Mouse (Mus musculus): ENCODE measurements around the gene Rnf182. TPM values are rescaled to one million over a fixed set of nuclear protein-coding genes. Genes with fewer than 3 reads are reported as not detected.

Gene Rnf182
- total RNA-seq, 1 experiment from 2014 or later: not detected

DNA sequence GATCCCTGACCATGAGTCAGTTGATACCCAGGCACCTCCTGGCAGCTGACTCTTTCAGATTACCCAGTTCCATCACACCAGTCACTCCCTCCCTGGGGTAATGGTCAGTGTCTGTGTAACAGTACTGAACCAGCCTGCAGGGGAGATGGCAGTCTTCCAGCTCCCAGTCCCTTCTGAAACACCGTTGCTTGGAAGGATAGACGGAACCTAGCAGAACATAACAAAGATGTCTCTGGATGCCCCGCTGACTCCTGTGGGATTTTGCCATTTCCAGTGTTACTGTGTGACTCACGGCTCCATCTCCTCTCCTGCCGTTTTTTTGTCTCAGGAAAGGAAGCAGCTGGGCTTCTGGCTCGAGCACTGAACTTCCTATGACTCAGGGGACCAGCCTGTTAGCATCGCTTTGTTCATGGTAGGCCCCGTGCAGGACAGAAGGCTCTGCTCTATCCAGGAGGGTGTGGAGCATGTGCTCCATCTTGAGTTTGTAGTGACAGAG lies 69.0 kb downstream of the Rnf182 start:
- ATAC-seq (ENCODE audit: extremely low read depth, insufficient number of reproducible peaks, low FRiP score, poor library complexity, severe bottlenecking): no peak

DNA sequence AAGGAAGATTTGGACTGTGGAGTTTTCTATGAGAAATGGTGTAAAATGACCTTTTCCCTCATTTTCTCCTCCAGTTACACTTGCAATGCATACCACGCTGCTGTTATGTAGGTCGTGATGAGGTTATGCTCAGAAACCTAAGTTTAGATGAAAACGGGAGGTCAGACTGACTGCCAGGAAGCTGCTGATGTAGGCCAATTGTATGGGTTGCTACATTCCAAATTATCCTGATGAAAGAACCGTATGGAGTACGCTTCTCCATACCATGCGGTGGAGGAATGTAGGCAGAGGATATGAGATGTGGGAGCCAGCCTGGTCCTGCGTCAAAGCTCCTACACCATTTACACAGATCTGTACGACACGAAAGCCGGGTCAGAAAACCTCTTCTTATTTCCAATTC lies 72.6 kb downstream of the Rnf182 start:
- ATAC-seq (ENCODE audit: extremely low read depth, insufficient number of reproducible peaks, low FRiP score, poor library complexity, severe bottlenecking): no peak

DNA sequence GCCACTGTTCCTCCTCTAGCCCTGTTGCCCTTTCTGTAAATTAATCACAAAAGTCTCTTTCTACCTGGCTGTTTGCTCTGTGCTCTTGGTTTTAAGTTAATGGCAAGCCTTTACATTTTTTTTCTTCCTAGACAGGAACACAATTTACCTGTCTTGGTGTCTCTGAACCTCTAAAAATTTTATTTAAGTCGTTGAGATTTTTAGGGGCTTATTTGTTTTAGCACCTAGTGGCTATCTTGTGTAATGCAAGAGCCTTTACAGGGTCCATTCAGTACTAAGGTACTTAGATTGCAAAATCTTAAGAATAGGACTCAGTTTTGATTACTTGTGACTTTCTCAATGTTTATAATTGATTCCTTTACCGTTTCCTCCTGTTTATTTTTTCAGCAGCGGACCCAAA lies 76.2 kb downstream of the Rnf182 start:
- no peak for ATAC-seq (ENCODE audit: extremely low read depth, insufficient number of reproducible peaks, low FRiP score, poor library complexity, severe bottlenecking)

DNA sequence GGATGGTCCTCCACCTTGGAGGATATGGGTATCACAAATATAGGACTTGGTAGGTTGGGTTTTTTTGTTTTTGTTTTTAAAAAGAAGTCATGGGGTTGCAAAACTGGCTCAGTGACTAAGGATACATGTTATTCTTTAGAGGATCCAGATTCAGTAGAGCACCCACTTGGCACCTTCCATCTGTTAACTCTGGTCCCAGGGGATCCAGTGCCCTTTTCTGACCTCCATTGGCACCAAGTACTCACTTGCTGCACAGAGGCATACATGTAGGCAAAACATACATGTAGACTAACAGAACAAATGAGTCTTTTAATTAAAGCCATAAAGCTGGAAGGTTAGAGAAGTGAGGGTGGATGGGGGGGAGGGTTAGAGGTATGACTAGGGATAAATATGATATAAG lies 80.0 kb downstream of the Rnf182 start:
- no peak for ATAC-seq (ENCODE audit: extremely low read depth, insufficient number of reproducible peaks, low FRiP score, poor library complexity, severe bottlenecking)

DNA sequence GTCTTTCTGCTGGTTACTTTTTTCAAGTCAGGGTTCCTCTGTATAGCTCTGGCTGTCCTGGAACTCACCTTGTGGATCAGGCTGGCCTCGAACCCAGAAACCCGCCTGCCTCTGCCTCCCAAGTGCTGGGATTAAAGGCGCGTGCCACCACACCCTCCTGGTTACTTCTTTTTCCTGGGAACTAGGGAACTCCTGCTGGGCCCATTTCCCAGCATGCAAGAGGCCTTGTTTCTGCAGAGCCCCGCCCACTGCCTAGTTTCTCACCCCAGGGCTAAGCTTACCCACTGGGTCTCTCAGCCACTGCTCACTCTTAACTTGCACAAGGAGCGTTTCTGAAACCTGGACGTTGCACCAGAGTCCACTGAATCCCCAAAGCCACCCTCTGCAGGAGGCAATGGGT lies 80.5 kb downstream of the Rnf182 start:
- no peak for ATAC-seq (ENCODE audit: extremely low read depth, insufficient number of reproducible peaks, low FRiP score, poor library complexity, severe bottlenecking)

DNA sequence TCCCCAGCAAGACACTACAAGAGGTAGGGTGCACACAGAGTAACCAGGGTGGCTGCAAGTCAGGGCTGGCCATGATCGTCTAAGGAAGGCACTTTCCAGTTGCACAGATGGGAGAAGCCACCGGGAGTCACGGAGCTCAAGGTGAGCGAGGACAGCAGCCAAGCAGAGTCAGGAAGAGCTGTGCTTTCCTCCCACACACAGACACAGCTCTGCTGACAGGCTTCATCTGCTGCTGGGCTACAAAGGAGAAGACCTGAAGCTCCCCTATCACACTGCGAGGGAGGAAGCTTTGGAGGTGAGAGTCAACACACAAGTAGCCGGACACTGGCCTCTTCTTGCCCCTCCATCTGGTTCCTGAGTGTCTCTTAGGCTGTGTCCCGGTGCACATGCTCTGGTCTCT lies 83.0 kb downstream of the Rnf182 start:
- no peak for ATAC-seq (ENCODE audit: extremely low read depth, insufficient number of reproducible peaks, low FRiP score, poor library complexity, severe bottlenecking)

DNA sequence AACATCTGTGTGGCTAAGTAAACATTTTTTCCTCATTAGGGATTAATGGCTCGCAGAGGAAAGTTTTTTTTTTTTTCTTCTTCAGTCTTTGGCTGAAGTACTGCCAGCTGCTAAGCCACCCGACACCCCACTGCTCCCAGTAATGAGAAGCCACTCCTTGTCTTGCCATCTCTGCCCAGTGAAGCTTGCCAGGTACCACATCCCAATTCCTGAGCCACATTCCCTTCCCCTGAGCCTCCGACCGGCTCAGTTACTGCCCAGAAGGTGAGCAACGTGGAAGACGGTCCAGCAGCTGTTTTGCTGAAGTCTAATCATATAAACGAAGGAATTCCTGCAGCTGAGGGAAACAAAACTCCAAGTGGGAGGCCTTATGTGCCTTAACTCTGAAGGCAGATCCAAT lies 88.0 kb downstream of the Rnf182 start:
- no peak for ATAC-seq (ENCODE audit: extremely low read depth, insufficient number of reproducible peaks, low FRiP score, poor library complexity, severe bottlenecking)

DNA sequence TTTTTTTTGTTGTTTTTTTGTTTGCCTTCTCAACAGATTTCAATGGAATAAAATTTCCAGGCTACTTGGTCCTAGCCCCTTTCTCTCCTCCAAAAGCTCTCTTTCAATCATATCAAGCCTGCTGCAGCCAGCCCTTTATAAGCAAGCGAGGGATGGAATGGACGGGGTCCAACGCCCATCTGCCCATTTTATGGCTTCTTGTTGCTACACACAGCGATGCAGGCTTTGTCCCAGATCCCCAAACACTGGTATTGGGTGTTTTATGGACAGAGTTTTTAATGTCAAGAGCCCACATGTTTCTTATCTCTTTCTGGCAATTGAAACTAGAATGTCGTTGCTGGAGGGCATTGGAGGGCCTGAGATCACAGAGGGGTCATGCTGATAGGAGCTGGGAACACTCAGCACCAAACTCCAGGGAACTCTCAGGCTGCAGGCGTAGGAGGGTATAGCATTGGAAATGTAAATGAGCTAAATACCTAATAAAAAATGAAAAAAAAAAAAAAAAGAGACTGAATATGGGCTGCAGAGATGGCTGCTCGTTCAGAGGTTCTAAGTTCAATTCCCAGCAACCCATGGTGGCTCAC lies 89.1 kb downstream of the Rnf182 start:
- ATAC-seq (ENCODE audit: extremely low read depth, insufficient number of reproducible peaks, low FRiP score, poor library complexity, severe bottlenecking): no peak

DNA sequence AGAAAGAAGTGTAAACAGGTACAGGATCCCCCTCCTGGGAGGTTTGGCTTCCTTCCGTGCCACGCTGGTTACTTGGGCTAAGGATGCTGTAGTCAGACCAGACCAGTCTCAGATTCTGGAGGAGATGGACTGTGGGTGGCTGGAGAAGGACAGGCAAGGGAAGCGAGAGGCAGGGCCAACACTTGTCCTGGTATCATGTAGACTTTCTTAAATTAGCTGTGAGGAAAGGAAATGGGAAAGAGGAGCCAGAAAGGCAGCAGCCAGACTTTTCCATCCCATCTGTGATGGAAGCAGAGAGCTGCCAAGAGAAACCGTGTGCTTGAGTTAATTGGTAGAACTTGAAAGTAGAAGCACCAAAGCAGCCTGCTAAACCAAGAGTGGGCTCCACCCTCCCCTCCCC lies 90.9 kb downstream of the Rnf182 start:
- ATAC-seq (ENCODE audit: extremely low read depth, insufficient number of reproducible peaks, low FRiP score, poor library complexity, severe bottlenecking): no peak

DNA sequence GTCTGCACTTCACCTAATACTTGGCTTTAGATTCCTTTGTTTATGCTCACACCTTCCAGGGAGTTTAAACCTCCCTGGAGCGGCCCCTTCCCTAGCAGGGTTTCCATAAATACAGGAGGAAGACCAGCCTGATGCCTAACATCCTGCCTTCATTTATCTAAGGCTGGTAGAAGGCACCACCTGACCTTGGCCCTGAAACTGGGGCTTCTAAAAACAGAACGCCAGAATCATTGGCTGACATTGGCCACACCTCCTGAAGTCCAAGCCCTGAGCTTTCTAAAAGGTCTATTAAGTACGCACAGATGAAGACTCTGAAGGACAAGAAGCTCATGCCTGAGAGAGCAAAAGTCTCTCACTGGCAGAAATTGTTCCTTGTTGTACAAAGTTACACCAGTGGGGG lies 94.0 kb downstream of the Rnf182 start:
- no peak for ATAC-seq (ENCODE audit: extremely low read depth, insufficient number of reproducible peaks, low FRiP score, poor library complexity, severe bottlenecking)

DNA sequence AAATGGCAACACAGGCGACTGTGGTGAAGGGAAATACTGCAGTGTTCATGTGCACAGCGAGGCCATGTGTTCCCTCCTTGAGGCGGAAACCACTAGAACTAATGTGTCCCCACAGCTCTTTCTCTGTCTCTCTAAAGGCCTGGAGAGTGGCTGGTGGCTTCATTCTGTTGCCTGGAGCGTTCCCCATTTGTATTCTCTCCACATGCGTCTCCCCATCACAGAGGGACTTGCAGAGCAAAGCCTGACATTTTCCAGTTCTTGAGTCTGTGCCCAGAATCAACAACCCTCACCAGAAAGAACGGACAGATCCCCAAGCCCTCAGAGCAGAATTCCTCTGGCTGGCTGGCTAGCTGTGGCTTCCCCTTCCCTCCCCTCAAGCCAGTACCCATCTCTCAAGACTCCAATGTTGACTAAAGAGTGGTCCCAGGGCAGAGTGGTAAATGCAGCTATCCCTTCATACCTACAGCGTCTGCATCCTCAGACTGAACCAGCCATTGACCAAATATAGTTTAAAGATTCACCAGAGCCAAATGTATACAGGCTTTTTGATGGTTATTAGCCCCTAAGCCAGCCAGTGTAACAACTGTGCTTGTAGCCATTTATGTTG lies 96.3 kb downstream of the Rnf182 start:
- ATAC-seq (ENCODE audit: extremely low read depth, insufficient number of reproducible peaks, low FRiP score, poor library complexity, severe bottlenecking): no peak

DNA sequence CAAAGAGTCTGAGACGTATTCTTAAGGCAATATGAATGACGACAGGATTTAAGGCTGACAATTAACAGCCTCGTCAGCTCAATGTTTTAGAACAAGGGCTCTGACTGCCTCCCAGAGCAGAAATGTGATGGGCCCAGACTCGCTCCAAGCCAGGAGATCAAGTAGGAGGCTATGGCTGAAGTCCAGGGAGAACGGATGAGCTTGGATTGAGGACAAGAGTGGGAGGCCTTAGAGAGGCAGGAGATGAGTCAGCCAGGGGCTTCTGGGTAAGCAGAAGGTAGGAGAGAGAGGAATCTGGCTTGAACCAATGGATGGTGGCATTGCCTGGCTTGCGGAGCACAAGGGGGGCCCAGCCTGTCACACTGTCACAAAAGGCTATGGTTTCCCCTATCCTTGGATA lies 99.2 kb downstream of the Rnf182 start:
- ATAC-seq (ENCODE audit: extremely low read depth, insufficient number of reproducible peaks, low FRiP score, poor library complexity, severe bottlenecking): no peak

DNA sequence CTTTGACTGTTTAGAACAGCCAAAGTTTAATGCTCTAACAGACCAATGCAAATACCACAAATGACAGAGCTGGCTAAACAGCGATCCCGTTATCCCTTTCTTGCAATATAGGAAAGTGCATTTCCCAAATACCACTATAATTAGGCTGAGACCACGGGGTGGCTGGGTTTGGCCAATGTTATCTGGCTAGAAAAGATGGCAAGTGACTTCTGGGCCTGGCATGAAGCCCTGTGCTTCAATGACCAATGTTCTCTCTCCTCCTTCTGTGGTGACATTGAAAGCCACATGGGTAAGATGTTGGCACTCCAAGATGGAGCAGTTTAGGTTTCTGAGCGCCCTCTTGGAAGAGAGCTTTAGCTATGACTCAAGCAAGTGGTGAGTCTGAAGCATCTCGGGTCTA lies 100.0 kb downstream of the Rnf182 start:
- ATAC-seq (ENCODE audit: extremely low read depth, insufficient number of reproducible peaks, low FRiP score, poor library complexity, severe bottlenecking): no peak

DNA sequence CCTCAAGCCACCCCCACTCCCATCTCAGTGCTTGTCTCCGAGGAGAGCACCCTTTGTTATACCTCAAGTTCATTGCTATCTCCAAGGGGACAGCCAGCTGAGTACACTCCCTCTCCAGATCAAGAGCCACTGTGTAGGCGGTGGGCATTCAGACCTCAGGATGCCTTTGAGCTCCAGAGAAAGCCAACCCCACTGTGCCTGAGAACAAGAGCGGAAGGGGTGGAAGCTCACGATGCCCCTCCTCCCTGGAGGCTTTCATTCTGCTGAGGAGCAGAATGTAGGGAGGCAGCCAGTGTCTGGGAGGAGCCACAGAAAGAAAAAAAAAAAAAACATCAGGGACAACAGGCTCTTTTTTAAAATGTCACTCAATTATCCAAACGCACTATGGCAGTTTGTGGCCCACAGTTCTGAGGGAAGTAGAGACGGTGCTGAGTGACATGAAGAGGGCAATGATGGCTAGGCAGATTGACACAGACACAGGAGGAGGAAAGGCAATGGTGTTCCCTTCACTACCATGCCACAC lies 101.1 kb downstream of the Rnf182 start:
- no peak for ATAC-seq (ENCODE audit: extremely low read depth, insufficient number of reproducible peaks, low FRiP score, poor library complexity, severe bottlenecking)

DNA sequence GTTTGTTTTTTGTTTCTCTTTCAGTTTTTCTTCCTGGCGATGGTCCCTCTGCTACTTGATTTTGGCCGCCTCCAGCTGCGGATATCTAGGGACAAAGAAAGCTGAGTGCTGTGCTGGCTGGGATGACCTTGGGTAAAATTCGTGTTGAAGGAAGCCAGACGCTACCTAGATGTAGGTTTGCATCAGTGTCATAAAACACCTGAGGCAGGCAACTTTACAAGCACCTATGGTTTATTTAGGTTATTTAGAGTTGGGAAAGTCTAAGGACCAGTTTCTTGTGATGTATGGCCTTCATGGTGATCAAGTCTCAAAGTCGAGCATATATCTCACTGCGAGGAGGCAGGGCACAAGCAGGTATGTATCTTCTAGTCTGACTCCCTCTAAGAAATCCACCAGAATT lies 102.7 kb downstream of the Rnf182 start:
- ATAC-seq (ENCODE audit: extremely low read depth, insufficient number of reproducible peaks, low FRiP score, poor library complexity, severe bottlenecking): no peak

DNA sequence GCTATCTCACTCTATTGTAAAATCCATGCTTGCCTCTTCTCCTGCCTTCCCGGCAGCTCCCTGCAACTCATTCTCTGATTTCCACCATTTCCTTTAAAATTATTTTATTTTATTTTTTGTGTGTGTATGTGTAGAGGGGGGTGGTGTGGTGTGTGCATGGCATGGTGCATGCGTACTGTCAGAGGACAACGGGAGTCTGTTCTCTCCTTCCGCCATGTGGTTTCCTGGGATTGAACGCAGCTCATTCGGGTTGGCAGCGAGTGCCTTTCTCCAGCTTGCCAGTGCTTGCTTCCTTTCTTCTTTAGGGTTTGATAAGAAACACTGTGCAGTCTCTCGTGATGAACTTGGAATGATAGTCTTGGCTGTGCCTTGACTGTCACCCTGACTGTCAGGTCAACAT lies 105.0 kb downstream of the Rnf182 start:
- ATAC-seq (ENCODE audit: extremely low read depth, insufficient number of reproducible peaks, low FRiP score, poor library complexity, severe bottlenecking): no peak

Other genes with a start within 250 kb of the Rnf182 start
- 175 and 176 TPM in 2 replicates for gene Nol7, start 217.3 kb upstream of the Rnf182 start, total RNA-seq (2017)
- gene Ranbp9, start 134.4 kb upstream of the Rnf182 start, total RNA-seq (2017): 94.4 and 100 TPM in 2 replicates
- 24.2 and 32.5 TPM in 2 replicates for gene Mcur1, start 55.5 kb upstream of the Rnf182 start, total RNA-seq (2017)
- gene Cd83, start 169.1 kb downstream of the Rnf182 start, total RNA-seq (2017): 81.4 and 89.3 TPM in 2 replicates